Mouse (Mus musculus): ENCODE data around the gene Gzmm.
A peak's percentile ranks its signal among the peaks of the same experiment; 100 is the strongest.
"Not testable (repeated sequence)": the region's sequence is repeated elsewhere in the genome, so short reads cannot be mapped to it uniquely, and the experiment has no call there.

The Gzmm gene

DNA sequence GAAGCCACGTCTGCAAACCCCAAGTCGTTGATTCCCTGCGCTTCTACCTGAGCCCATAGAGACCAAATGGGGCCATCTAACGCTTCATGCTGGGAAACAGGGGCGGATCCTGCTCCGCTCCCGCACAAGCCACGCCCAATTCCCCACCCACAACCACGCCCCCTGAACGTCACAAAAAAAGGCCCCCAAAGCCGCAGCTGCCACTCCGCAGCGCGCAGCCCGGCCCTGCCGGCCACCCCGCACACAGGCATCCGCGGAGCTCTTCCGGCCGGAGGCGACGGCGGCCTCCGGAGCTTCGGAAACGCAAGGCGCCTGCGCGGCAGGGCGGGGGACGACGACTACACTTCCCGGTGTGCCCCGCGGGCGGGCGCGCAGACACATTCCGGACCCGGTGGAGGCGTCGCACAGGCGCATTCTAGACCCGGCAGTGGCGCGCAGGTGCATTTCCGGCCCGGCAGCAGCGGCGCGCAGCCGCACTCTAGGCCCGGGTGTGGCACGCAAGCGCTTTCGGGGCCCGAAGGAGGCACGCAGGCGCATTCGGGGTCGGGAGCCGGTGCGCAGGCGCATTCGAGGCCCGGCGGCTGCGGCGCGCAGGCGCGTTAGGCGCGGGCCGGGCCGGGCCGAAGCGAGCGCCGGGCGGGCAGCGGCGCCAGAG is 7.1 kb upstream of the Gzmm start, which contains the start of gene Cdc34:
TSS of gene Cdc34 (plus strand) at position 605 of the 655 bp plus-strand sequence.
- DNase-seq: peak; percentile 99

GRCm38 (mm10) chr10:79682551-79682915 is 6.3 kb upstream of the Gzmm start:
- DNase-seq: no peak

GRCm38 (mm10) chr10:79682916-79683582 is 5.8 kb upstream of the Gzmm start:
- no peak for DNase-seq

- no peak for DNase-seq
Measured at GRCm38 (mm10) chr10:79683726-79684640, 4.8 kb upstream of the Gzmm start.

DNA sequence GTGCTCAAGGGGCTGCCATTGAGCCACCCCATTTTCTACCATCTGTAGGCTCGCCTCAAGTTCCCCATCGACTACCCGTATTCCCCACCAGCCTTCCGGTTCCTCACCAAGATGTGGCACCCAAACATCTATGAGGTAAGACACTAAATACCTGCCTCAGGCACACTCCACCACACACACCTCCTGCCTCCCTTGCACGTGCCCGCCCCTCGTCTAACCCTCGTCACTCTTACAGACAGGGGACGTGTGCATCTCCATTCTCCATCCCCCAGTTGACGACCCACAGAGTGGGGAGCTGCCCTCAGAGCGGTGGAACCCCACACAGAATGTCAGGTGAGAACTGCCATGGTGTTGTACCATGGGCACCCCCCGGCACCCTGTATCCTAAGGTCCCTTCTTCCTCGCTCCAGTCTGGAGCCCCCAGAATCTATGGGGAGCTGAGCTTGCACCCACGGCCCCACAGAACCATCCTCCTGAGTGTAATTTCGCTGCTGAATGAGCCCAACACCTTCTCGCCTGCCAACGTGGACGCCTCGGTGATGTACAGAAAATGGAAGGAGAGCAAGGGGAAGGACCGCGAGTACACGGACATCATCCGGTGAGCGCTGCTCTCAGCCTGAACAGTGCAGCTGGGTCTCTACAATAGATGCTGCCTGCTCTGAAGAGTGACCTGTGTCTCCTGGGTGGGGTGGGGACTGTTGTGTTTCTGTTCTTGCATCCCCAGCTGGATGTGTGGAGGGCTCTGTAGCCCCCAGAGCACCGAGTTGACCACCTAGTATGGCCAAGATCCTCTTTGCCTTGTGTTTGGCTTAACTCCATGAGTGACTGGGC is 3.8 kb upstream of the Gzmm start:
- DNase-seq: no peak

DNA sequence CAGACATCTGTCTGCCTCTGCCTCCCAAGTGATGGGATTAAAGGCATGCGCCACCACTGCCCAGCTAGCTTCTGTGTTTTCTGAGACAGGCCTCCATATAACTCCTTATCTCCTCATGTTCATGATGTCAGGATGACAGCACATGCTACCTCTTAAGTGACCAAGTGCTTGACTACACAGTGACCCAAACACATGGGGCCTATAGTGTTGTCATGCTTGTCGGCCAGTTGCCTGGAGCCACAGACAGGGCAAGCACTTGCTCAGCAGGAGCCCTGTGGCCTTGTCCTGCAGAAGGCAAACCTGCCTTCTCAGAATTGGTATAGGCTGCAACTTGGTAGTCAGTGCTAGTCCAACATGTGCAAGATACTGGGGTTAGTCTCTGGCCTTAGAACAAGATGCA is 2.6 kb upstream of the Gzmm start:
- DNase-seq: no peak

DNA sequence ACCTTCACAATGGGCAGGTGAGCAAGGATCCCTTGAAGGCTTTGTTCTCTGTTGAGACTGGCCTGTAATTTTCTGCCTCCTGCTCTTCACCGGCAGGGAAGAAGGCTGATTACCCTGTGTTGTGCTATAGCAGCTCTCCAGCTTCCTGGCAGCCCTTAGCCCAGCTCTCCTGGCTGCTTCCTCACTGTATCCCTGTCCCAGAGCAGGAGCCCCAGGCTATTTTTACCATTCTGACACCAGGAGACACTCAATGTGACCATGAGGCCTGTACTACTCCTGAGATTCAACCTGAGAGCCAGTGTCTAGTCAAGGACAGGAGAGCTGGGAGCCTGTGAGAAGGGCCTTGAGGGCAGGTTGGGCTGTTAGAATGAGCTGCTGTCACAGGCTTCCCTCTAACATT is 2.1 kb upstream of the Gzmm start:
- no peak for DNase-seq

GRCm38 (mm10) chr10:79687513-79687912 is 1.3 kb upstream of the Gzmm start:
- DNase-seq: no peak

DNA sequence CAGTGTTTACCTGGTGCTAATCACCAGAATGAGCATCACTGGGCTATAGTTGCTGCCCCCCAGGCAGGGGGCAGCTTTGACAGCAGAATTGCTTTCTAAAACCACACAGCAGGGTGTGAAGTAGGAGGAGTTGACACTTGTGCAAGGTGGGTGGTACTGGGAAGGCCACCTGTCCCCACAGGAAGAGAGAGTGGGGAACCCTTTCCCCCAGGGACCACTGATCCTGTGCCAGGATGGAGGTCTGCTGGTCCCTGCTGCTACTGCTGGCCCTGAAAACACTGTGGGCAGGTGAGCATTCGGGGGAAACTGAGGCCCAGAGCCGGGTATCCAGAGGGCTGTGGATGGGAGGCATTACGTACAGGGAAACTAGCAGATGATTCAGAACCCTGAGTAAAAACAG is 358 bp downstream of the Gzmm start:
- DNase-seq: no peak

DNA sequence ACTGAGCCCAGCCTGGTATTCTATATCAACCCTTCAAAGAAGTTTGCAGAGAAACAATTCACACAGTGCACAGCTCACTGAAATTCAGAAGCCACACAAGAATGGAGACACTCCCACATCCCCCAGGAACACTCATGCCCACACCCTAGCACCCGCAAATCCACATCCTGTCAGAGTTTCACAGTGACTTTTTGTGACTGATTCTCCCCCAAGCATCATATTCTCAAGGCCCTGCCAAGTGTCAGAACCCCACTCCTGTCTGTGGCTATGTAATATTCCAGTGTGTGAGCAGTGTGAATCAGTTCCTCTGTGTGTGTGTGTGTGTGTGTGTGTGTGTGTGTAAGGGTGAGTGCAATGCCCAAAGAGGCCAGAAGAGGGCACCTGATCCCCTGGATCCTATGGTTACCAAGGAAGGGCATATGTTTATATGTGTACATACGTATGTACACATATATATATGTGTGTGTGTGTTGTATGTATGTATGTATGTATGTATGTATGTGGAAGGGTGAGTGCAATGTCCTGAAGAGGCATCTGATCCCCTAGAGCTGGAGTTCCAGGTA is 3.2 kb downstream of the Gzmm start:
- DNase-seq: no peak

GRCm38 (mm10) chr10:79693580-79694378 is 5.0 kb downstream of the Gzmm start:
- DNase-seq: no peak

DNA sequence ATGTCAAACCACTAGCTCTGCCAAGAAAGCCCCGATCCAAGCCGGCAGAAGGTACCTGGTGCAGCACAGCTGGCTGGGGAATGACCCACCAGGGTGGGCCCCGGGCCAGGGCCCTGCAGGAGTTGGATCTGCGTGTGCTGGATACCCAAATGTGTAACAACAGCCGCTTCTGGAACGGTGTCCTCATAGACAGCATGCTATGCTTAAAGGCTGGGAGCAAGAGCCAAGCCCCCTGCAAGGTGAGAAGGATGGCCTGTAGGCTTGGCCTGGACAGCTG is 5.5 kb downstream of the Gzmm start:
- no peak for DNase-seq

DNA sequence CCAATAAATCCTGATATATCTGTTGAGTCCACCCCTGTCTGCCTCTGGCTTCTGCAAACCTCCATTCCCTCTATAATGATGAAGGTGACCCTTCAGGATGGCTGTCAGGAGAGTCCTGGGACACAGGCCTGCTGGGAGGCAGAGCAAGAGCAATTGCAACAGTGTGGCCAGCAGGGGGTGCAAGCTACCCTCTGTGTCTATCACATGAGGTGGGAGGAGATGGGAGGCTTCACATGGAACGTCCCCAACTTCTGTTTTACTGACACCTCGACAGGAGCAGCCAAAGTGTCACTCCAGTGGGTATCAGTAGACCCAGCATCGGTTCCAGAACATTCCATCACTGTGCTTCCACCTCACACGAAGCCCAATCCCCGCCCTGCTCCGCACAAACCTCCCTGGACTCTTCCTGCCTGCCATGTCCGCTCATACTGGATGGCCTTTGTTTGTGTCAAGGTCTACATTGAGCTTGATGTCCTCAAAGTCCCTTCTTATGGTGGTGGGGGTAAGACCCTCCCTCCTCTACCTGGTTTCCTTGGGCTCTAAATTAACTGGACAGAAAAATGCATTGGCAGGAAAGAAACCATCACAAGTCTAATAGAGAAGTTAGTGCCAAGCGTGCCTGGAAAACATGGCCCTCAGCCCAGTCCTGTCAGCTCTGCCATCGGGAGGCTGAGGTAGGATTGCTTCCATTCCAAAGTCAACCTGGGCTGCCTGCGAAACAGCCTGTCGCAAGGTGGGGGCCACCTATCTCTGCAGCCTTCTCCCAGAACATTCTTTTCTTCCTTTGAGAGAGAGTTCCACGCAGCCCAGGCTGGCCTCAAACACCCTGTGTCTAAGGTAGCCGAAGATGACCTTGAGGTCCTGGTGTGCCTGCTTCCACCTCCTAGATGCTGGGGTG is 6.7 kb downstream of the Gzmm start:
- DNase-seq: peak; percentile 78

- DNase-seq: no peak
Measured at GRCm38 (mm10) chr10:79696129-79696651, 7.4 kb downstream of the Gzmm start.

GRCm38 (mm10) chr10:79697916-79698315 is 9.1 kb downstream of the Gzmm start:
- DNase-seq: peak; percentile 83

DNA sequence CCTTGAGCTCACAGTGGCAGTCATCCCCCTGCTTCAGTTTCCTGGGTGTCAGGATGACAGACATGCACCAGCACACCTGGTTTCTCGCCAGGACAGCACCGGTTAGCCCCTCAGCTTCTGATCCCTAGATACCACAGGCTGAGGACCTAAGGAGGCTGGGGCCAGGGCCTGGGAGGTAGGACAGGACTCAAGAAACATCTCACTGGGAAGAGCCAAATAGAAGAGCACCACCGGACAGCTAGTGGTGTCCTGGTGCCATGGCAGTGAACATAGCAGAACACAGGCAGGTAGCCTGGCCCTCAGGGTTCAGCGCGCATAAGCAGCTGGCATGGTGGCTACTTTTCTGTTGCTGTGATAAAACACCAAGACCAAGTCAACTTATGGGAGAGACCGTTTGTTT is 9.6 kb downstream of the Gzmm start:
- no peak for DNase-seq

DNA sequence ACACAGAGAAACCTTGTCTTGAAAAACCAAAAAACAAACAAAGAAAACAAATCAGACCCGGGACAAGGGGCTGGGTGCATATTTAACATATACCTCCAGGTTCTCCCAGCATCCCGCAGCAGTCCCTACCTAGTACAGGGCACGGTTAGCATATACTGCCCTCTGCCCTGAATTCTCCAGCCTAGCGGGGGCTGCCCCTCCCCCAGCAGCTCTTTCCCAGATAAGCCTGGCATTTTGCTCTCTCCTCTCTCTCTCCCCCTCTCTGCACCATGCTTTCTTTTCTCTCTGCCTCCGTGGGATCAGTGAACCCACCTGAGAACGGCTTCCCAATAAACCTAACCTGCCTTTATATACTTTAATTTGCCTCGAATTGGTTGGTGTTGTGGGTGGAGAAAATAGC is 11.9 kb downstream of the Gzmm start:
- DNase-seq: no peak

DNA sequence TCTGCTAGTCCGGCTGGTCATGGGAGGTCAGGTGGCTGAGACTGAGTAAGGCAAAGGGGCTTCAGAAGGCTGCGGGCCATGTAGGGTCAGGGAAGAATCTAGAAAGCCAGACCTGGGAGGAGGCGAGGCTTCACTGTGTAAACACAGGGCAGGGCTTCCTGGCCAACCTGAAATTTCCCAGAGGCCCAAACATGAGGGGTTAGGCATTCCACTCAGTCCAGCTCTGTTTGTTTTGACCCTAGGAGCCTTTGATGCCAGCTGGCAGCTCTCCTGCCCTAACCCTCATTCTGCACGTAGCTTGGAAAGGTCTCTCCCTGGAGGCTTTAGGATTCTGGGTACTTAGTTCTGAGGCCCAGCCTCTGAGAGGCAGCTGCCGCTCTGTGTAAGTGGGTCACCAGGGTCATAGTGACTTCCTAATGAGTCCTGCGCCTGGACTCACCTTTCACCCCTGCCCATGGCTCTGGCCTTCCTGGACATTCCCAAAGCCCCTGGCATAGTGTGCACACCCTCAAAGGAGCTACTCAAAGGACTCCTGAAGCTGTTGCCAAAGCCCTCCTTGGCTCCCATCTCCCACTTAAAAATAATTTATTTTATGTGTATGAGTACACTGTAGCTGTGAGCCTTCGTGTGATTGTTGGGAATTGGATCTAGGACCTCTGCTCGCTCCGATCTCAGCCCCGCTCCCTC is 12.8 kb downstream of the Gzmm start:
- DNase-seq: no peak

DNA sequence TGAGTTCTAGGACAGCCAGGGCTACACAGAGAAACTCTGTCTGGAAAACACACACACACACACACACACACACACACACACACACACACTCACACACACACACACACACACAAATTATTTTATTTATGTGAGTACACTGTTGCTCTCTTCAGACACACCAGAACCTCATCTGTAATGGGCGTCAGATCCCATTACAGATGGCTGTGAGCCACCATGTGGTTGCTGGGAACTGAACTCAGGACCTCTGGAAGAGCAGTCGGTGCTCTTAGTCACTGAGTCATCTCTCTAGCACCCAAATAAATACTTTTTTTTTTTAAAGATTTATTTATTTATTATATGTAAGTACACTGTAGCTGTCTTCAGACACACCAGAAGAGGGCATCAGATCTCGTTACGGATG is 14.2 kb downstream of the Gzmm start:
- DNase-seq: not testable (repeated sequence)

DNA sequence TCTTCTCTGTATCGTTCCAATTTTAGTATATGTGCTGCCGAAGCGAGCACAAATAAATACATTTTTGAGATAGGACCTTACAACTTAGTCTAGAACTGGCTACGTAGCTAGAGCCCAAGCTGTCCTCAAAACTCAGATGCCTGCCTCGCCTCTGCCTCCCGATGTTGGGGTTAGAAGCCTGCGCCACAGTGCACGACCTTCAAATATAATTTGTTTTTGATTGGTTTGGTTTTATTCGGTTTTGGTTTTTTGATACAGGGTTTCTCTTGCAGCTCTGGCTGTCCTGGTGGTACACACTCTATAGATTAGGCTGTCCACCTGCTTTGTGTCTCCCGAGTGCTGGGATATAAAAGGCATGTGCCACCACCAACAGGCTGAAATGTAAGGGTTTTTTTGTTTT is 14.7 kb downstream of the Gzmm start:
- no peak for DNase-seq

All from cerebellum, adult 8-10 months (tissue).